Mouse (Mus musculus) liver, adult 2 months (tissue): ENCODE measurements around the gene Cftr. TPM values are rescaled to one million over a fixed set of nuclear protein-coding genes. Genes with fewer than 3 reads are reported as not detected.

ENCODE experiments used
- DNase-seq: peaks from one replicate; pipeline ENCODE4 v3.0.0-alpha.2; 2011; ENCODE audit warnings: low read depth, low spot score; ENCODE audit errors: extremely low read depth
- H3K27ac ChIP-seq: fragments of 200-500 bp; replicated peaks from 2 replicates; pipeline ENCODE4 v1.5.1; 2012; ENCODE audit warnings: low read depth, mild to moderate bottlenecking, control low read depth, inconsistent platforms, low read length; ENCODE audit not compliant: insufficient read depth
- H3K27me3 ChIP-seq: fragments of 200-500 bp; 2 replicates; pipeline ENCODE4 v1.6.1; 2012; ENCODE audit warnings: mild to moderate bottlenecking, moderate library complexity, low read length, inconsistent platforms; ENCODE audit not compliant: control insufficient read depth, insufficient read depth
- H3K36me3 ChIP-seq: fragments of 200-500 bp; 2 replicates; pipeline ENCODE4 v1.6.1; 2012; ENCODE audit warnings: low read length, inconsistent platforms; ENCODE audit not compliant: control insufficient read depth, insufficient read depth
- H3K4me1 ChIP-seq: fragments of 200-500 bp; 2 replicates; pipeline ENCODE4 v1.6.1; 2011; ENCODE audit warnings: low read length; ENCODE audit not compliant: control insufficient read depth, insufficient read depth
- H3K4me3 ChIP-seq: fragments of 200-500 bp; 2 replicates; pipeline ENCODE4 v1.5.1; 2011; ENCODE audit warnings: low read depth, mild to moderate bottlenecking, control low read depth, low read length, moderate library complexity; ENCODE audit not compliant: insufficient read depth
- H3K79me2 ChIP-seq: fragments of 200-500 bp; 2 replicates; pipeline ENCODE4 v1.6.1; 2012; ENCODE audit warnings: inconsistent platforms, mild to moderate bottlenecking, low read length, moderate library complexity; ENCODE audit not compliant: control insufficient read depth, insufficient read depth
- H3K9ac ChIP-seq: fragments of 200-500 bp; 2 replicates; pipeline ENCODE4 v1.6.1; 2012; ENCODE audit warnings: low read depth, mild to moderate bottlenecking, control low read depth, inconsistent platforms, low read length
- CTCF ChIP-seq: fragments of 200-500 bp; IDR thresholded peaks from 2 replicates; pipeline ENCODE4 v1.5.1; 2011; ENCODE audit warnings: low read depth, low read length, control low read depth
- POLR2A ChIP-seq: fragments of 200-500 bp; IDR thresholded peaks from 2 replicates; pipeline ENCODE4 v1.6.1; 2011; ENCODE audit warnings: low read length, control low read depth; ENCODE audit not compliant: insufficient read depth; ENCODE audit errors: extremely low read depth
- WGBS: fragments of 180-500 bp; shearing (Covaris S2); methylation state at CpG from one replicate; pipeline ENCODE4 v1.1.7; 2018; 5-methylcytosine and 5-hydroxymethylcytosine counted together
- polyA plus RNA-seq: library from polyadenylated mRNA; depleted of rRNA; stranded (reverse); fragments of >200 nt; gene quantifications from 2 replicates; pipeline ENCODE4 v1.2.3, GENCODE M21; 2012
- total RNA-seq: library from RNA; depleted of rRNA; stranded (reverse); fragments of >200 nt; gene quantifications from 2 replicates; pipeline ENCODE4 v1.2.3, GENCODE M21; 2014

The Cftr gene
- total and polyA plus RNA-seq, 2 experiments: 0.02 to 0.09 TPM

DNA sequence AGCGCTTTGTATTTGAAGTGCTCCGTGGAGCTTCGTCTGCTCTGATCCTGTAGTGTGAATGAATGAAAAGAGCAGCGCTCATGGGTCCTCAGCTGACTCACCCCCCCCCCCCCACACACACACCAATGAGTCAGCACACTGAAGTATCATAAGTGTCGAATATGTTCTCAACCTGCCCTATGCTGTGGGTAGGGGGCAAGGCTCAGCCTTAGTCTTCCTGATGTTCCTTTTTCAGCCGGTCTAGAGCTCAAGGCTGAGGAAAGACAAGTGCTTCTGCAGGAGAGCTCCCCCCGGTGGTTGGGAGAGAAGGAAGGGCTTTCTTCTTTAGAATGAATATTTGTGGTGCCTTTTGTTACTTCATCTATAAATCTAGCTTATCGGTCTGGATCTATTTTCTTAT lies 1.1 kb downstream of the Cftr start:
- Histone ChIP-seq H3K36me3 (no peaks in the 10 kb centered on the region), H3K4me3 (no peak overlapping the region), H3K4me1 (no peaks in the 10 kb centered on the region), H3K27ac (no peak overlapping the region), H3K27me3 (peaks cover 4% of the 10 kb centered on the region; the same call in 1 of the 2 replicates), H3K9ac (no peak overlapping the region), H3K79me2 (no peaks in the 10 kb centered on the region)
- TF ChIP-seq CTCF: peak; percentile 12; the same call in 1 of the 2 replicates
- no peak for TF ChIP-seq POLR2A
- WGBS: 59% methylated on average over 8 of the region's 8 CpGs
- no peak for DNase-seq

- DNase-seq: no peak
- H3K36me3 ChIP-seq: no peaks in the 10 kb centered on the region
- no peaks in the 10 kb centered on the region for H3K27me3 ChIP-seq
- H3K4me3 ChIP-seq: no peak overlapping the region
- 87% methylated on average over 2 of the region's 2 CpGs for WGBS
- no peak overlapping the region for H3K9ac ChIP-seq
- TF ChIP-seq POLR2A (no peak), CTCF (no peak)
- H3K4me1 ChIP-seq: no peaks in the 10 kb centered on the region
- no peaks in the 10 kb centered on the region for H3K79me2 ChIP-seq
- H3K27ac ChIP-seq: no peak overlapping the region
These were observed 7.0 kb downstream of the Cftr start for GRCm38 (mm10) chr6:18177509-18177908.

DNA sequence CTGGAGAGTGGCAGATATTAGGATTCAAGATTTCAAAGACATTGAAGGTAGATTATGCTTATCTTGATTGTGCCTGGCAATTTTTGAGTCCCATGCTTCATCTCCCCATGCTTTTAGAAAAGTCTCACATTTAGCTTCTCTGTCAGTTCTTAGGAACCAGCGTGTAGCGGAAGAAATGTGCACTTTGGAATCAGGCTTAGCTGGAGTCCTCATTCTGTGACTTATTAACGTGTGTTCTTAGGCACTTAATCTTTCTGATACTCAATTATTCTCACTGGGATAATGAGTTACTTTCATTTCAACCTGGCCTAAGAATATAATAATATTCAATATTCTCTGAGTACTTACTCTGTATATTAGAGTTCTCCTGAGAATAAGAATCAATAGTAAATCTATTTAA lies 10.2 kb downstream of the Cftr start:
- no peak overlapping the region for H3K27ac ChIP-seq
- no peak overlapping the region for H3K4me3 ChIP-seq
- no peaks in the 10 kb centered on the region for H3K36me3 ChIP-seq
- 59% methylated on average over 3 of the region's 3 CpGs for WGBS
- DNase-seq: no peak
- no peak for TF ChIP-seq POLR2A
- TF ChIP-seq CTCF: no peak
- H3K9ac ChIP-seq: no peak overlapping the region
- H3K27me3 ChIP-seq: no peaks in the 10 kb centered on the region
- H3K79me2 ChIP-seq: no peaks in the 10 kb centered on the region
- no peaks in the 10 kb centered on the region for H3K4me1 ChIP-seq

GRCm38 (mm10) chr6:18182903-18183302 lies 12.4 kb downstream of the Cftr start:
- Histone ChIP-seq H3K36me3 (no peaks in the 10 kb centered on the region), H3K4me3 (no peak overlapping the region), H3K79me2 (no peaks in the 10 kb centered on the region), H3K9ac (no peak overlapping the region), H3K4me1 (no peaks in the 10 kb centered on the region), H3K27ac (no peak overlapping the region), H3K27me3 (no peaks in the 10 kb centered on the region)
- DNase-seq: no peak
- TF ChIP-seq CTCF (no peak), POLR2A (no peak)

- 40% methylated on average over 1 of the region's 1 CpGs for WGBS
- no peak for TF ChIP-seq CTCF
- TF ChIP-seq POLR2A: no peak
- H3K4me1 ChIP-seq: no peaks in the 10 kb centered on the region
These were observed 50.2 kb downstream of the Cftr start for GRCm38 (mm10) chr6:18220691-18221090.

GRCm38 (mm10) chr6:18223206-18223605 lies 52.7 kb downstream of the Cftr start:
- H3K27me3 ChIP-seq: no peaks in the 10 kb centered on the region
- H3K9ac ChIP-seq: no peak overlapping the region
- H3K27ac ChIP-seq: no peak overlapping the region
- no peak for DNase-seq
- H3K4me1 ChIP-seq: no peaks in the 10 kb centered on the region
- no peak overlapping the region for H3K4me3 ChIP-seq
- H3K36me3 ChIP-seq: no peaks in the 10 kb centered on the region
- 84% methylated on average over 4 of the region's 4 CpGs for WGBS
- no peak for TF ChIP-seq CTCF
- no peak for TF ChIP-seq POLR2A
- H3K79me2 ChIP-seq: no peaks in the 10 kb centered on the region

More at GRCm38 (mm10) chr6:18220691-18221090, 50.2 kb downstream of the Cftr start:
- no peaks in the 10 kb centered on the region for H3K79me2 ChIP-seq
- no peaks in the 10 kb centered on the region for H3K27me3 ChIP-seq
- no peak overlapping the region for H3K27ac ChIP-seq
- no peak overlapping the region for H3K4me3 ChIP-seq
- DNase-seq: no peak
- H3K36me3 ChIP-seq: no peaks in the 10 kb centered on the region
- no peak overlapping the region for H3K9ac ChIP-seq
